Mouse (Mus musculus): ENCODE measurements around the gene Krtap26-1. TPM values are rescaled to one million over a fixed set of nuclear protein-coding genes. Genes with fewer than 3 reads are reported as not detected.

Krtap26-1 gene
- polyA plus RNA-seq, 1 experiment, result not detected

- no peak for DNase-seq
- H3K36me3 ChIP-seq (ENCODE audit: control insufficient read depth, insufficient read depth, low read length), result no peaks in the 10 kb centered on the region
- H3K27ac ChIP-seq (ENCODE audit: control insufficient read depth, insufficient read depth, low read length), result no peak overlapping the region
- H3K27me3 ChIP-seq (ENCODE audit: control insufficient read depth, insufficient read depth, low read length), result no peaks in the 10 kb centered on the region
- 80% methylated on average over 1 of the region's 1 CpGs for WGBS
- no peak for TF ChIP-seq POLR2A (IDR thresholded peaks at IDR 0.05; ENCODE audit: control insufficient read depth, extremely low read depth, insufficient read depth, low read length, poor library complexity)
- no peak for TF ChIP-seq CTCF (IDR thresholded peaks at IDR 0.05; ENCODE audit: borderline replicate concordance, control insufficient read depth, extremely low read depth, insufficient read depth, low read length, poor library complexity)
- H3K4me1 ChIP-seq (replicated peaks; ENCODE audit: control insufficient read depth, insufficient read depth, low read length), result no peaks in the 10 kb centered on the region
- no peak overlapping the region for H3K4me3 ChIP-seq (ENCODE audit: control insufficient read depth, insufficient read depth, low read length)
These were observed 3.5 kb upstream of the Krtap26-1 start for GRCm38 (mm10) chr16:88651082-88651481.

DNA sequence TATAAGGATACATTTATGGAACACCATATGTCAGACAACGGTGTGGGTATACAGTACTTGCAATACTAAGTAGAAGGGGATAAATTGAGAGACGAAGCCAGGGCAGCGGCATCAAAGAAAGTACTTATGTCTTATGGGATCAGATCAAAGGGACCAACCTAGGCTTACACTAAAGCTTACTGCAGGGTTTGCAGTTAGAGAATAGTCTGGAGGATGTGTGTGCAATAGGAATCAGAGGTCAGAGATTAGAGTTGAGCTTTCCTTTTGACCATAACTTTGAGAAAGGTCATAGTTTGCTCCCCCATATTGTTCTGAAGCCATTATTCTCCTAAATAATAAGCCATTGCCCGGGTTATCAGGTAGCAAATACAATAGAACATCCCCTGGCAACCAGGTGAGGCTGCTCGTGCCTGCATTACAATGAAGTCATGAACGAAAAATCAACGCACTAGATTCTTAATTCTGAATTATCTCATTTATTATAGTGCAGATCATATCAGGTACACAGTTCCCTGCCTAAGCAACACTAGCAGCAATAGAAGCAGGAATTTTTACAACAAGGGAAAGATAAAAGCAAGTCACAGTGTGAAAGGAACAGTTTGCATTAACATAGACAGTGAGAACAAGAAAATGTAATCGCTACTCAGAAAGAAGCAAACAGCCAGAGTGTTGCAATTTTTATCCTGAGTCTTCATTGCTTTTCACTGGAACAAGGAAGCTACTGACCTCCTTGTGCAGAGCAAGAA, 1.1 kb downstream of the Krtap26-1 start:
- no peaks in the 10 kb centered on the region for H3K4me1 ChIP-seq (replicated peaks; ENCODE audit: control insufficient read depth, insufficient read depth, low read length)
- 92% methylated on average over 8 of the region's 8 CpGs for WGBS
- H3K27me3 ChIP-seq (ENCODE audit: control insufficient read depth, insufficient read depth, low read length), result no peaks in the 10 kb centered on the region
- H3K4me3 ChIP-seq (ENCODE audit: control insufficient read depth, insufficient read depth, low read length), result no peak overlapping the region
- no peak for TF ChIP-seq CTCF (IDR thresholded peaks at IDR 0.05; ENCODE audit: borderline replicate concordance, control insufficient read depth, extremely low read depth, insufficient read depth, low read length, poor library complexity)
- TF ChIP-seq POLR2A (IDR thresholded peaks at IDR 0.05; ENCODE audit: control insufficient read depth, extremely low read depth, insufficient read depth, low read length, poor library complexity), result no peak
- H3K27ac ChIP-seq (ENCODE audit: control insufficient read depth, insufficient read depth, low read length), result no peak overlapping the region
- no peak for DNase-seq
- H3K36me3 ChIP-seq (ENCODE audit: control insufficient read depth, insufficient read depth, low read length), result no peaks in the 10 kb centered on the region

- H3K27ac ChIP-seq (ENCODE audit: control insufficient read depth, insufficient read depth, low read length), result no peak overlapping the region
- 94% methylated on average over 3 of the region's 3 CpGs for WGBS
- H3K27me3 ChIP-seq (ENCODE audit: control insufficient read depth, insufficient read depth, low read length), result no peaks in the 10 kb centered on the region
- H3K4me3 ChIP-seq (ENCODE audit: control insufficient read depth, insufficient read depth, low read length), result no peak overlapping the region
- no peak for DNase-seq
- no peak for TF ChIP-seq POLR2A (IDR thresholded peaks at IDR 0.05; ENCODE audit: control insufficient read depth, extremely low read depth, insufficient read depth, low read length, poor library complexity)
- TF ChIP-seq CTCF (IDR thresholded peaks at IDR 0.05; ENCODE audit: borderline replicate concordance, control insufficient read depth, extremely low read depth, insufficient read depth, low read length, poor library complexity), result no peak
- H3K4me1 ChIP-seq (replicated peaks; ENCODE audit: control insufficient read depth, insufficient read depth, low read length), result no peaks in the 10 kb centered on the region
- no peaks in the 10 kb centered on the region for H3K36me3 ChIP-seq (ENCODE audit: control insufficient read depth, insufficient read depth, low read length)
These were observed 7.5 kb downstream of the Krtap26-1 start for GRCm38 (mm10) chr16:88640053-88640452.

- Histone ChIP-seq H3K27me3 (ENCODE audit: control insufficient read depth, insufficient read depth, low read length) (no peaks in the 10 kb centered on the region), H3K27ac (ENCODE audit: control insufficient read depth, insufficient read depth, low read length) (no peak overlapping the region), H3K36me3 (ENCODE audit: control insufficient read depth, insufficient read depth, low read length) (no peaks in the 10 kb centered on the region), H3K4me3 (ENCODE audit: control insufficient read depth, insufficient read depth, low read length) (no peak overlapping the region), H3K4me1 (replicated peaks; ENCODE audit: control insufficient read depth, insufficient read depth, low read length) (no peaks in the 10 kb centered on the region)
- WGBS, result 87% methylated on average over 4 of the region's 4 CpGs
- no peak for TF ChIP-seq POLR2A (IDR thresholded peaks at IDR 0.05; ENCODE audit: control insufficient read depth, extremely low read depth, insufficient read depth, low read length, poor library complexity)
- TF ChIP-seq CTCF (IDR thresholded peaks at IDR 0.05; ENCODE audit: borderline replicate concordance, control insufficient read depth, extremely low read depth, insufficient read depth, low read length, poor library complexity), result no peak
- DNase-seq, result no peak
These were observed 12.5 kb downstream of the Krtap26-1 start for GRCm38 (mm10) chr16:88635142-88635541.

GRCm38 (mm10) chr16:88631474-88631873, 16.1 kb downstream of the Krtap26-1 start:
- H3K4me1 ChIP-seq (replicated peaks; ENCODE audit: control insufficient read depth, insufficient read depth, low read length), result no peaks in the 10 kb centered on the region
- no peaks in the 10 kb centered on the region for H3K27me3 ChIP-seq (ENCODE audit: control insufficient read depth, insufficient read depth, low read length)
- no peaks in the 10 kb centered on the region for H3K36me3 ChIP-seq (ENCODE audit: control insufficient read depth, insufficient read depth, low read length)
- 81% methylated on average over 4 of the region's 4 CpGs for WGBS
- no peak for TF ChIP-seq CTCF (IDR thresholded peaks at IDR 0.05; ENCODE audit: borderline replicate concordance, control insufficient read depth, extremely low read depth, insufficient read depth, low read length, poor library complexity)
- TF ChIP-seq POLR2A (IDR thresholded peaks at IDR 0.05; ENCODE audit: control insufficient read depth, extremely low read depth, insufficient read depth, low read length, poor library complexity), result no peak
- no peak overlapping the region for H3K27ac ChIP-seq (ENCODE audit: control insufficient read depth, insufficient read depth, low read length)
- no peak overlapping the region for H3K4me3 ChIP-seq (ENCODE audit: control insufficient read depth, insufficient read depth, low read length)
- DNase-seq, result no peak

GRCm38 (mm10) chr16:88627566-88627965, 20.0 kb downstream of the Krtap26-1 start, which contains the start of gene 2310079G19Rik:
Gene 2310079G19Rik (minus strand): TSS chr16:88627666.
- no peaks in the 10 kb centered on the region for H3K36me3 ChIP-seq (ENCODE audit: control insufficient read depth, insufficient read depth, low read length)
- WGBS, result over 99% methylated on average over 4 of the region's 4 CpGs
- TF ChIP-seq POLR2A (IDR thresholded peaks at IDR 0.05; ENCODE audit: control insufficient read depth, extremely low read depth, insufficient read depth, low read length, poor library complexity) (no peak), CTCF (IDR thresholded peaks at IDR 0.05; ENCODE audit: borderline replicate concordance, control insufficient read depth, extremely low read depth, insufficient read depth, low read length, poor library complexity) (no peak)
- H3K27me3 ChIP-seq (ENCODE audit: control insufficient read depth, insufficient read depth, low read length), result no peaks in the 10 kb centered on the region
- no peaks in the 10 kb centered on the region for H3K4me1 ChIP-seq (replicated peaks; ENCODE audit: control insufficient read depth, insufficient read depth, low read length)
- H3K27ac ChIP-seq (ENCODE audit: control insufficient read depth, insufficient read depth, low read length), result no peak within 1 kb of the TSS
- DNase-seq, result no peak
- no peak within 1 kb of the TSS for H3K4me3 ChIP-seq (ENCODE audit: control insufficient read depth, insufficient read depth, low read length)

All from thymus, adult 2 months (tissue).